Mouse (Mus musculus): ENCODE data around the gene 1700024B05Rik.
"Not testable (repeated sequence)": the region's sequence is repeated elsewhere in the genome, so short reads cannot be mapped to it uniquely, and the experiment has no call there.

DNA sequence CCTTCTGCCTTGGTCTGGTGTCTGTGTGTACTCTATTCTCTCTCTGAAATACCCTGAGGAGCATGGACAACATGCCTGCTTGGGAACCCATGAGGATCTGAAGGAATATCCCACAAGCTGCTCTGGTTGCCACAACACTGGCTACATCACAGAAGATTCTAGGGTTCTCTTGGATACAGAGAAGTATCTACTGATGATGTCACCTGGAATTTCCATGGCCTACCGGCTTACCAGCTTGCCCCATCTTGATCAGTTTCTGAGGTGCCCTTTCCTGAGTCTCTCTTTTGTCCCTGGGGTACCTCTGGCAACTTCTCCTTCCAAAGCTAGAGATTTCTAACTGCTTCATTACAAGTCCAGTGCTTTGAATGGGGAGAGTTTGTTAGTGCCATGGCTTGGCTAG, 24.0 kb downstream of the 1700024B05Rik start, which contains the start of gene Gm6401:
- not testable (repeated sequence) for TF ChIP-seq TAL1 (conservative IDR thresholded peaks at IDR 0.05; ENCODE audit: low read depth, low read length); CTCF (IDR thresholded peaks at IDR 0.05; ENCODE audit: low read depth, low read length); GATA1 (IDR thresholded peaks at IDR 0.05; ENCODE audit: borderline replicate concordance, low read length); POLR2AphosphoS5 (IDR thresholded peaks at IDR 0.05; ENCODE audit: insufficient replicate concordance, low read depth, low read length); GATA2 (IDR thresholded peaks at IDR 0.05; ENCODE audit: borderline replicate concordance, low read depth, low read length)
